Mouse (Mus musculus): ENCODE results near the gene Dido1. TPM values are rescaled to one million over a fixed set of nuclear protein-coding genes. Genes with fewer than 3 reads are reported as not detected.

Gene Dido1
- polyA plus RNA-seq, 1 experiment from 2014 or later, result 12.6 TPM

GRCm38 (mm10) chr2:180678609-180679140 is 31.1 kb downstream of the Dido1 start:
- peaks cover 38% of the 10 kb centered on the region for H3K36me3 ChIP-seq (ENCODE audit: control insufficient read depth, insufficient read depth)
- WGBS (ENCODE audit: insufficient replicate concordance), result 20% methylated on average over 4 of the region's 4 CpGs
- peaks cover 4% of the 10 kb centered on the region for H3K4me1 ChIP-seq (ENCODE audit: control insufficient read depth, low read depth, low read length)

DNA sequence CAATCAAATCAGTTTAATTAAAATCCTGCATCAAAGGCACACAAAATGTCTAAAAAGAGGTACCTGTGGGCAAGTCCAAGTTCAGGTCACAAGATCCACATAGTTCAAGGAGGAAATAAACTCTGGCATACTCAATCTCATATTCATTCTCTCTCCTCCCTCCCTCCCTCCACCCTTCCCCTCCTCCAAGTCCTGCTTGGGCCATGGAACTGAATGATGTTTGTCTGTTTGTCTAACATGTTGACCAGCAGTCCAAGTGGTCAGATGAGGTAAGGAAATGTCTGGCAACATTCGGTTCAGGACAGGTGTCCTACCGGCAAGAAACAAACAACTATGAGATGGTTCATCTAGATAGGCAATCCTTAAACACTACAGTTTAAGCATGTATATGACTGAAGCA is 33.1 kb downstream of the Dido1 start:
- H3K4me1 ChIP-seq (ENCODE audit: control insufficient read depth, low read depth, low read length), result no peaks in the 10 kb centered on the region
- no peak for ATAC-seq (ENCODE audit: low read depth)
- 69% methylated on average over 2 of the region's 2 CpGs for WGBS (ENCODE audit: insufficient replicate concordance)
- H3K4me2 ChIP-seq (ENCODE audit: low read depth, low read length), result no peak overlapping the region
- H3K27me3 ChIP-seq (ENCODE audit: control insufficient read depth, insufficient read depth, low read depth, low read length), result no peaks in the 10 kb centered on the region
- H3K27ac ChIP-seq (ENCODE audit: low read length), result no peak overlapping the region
- no peaks in the 10 kb centered on the region for H3K9me3 ChIP-seq (replicated peaks; ENCODE audit: control insufficient read depth, low read length)
- H3K9ac ChIP-seq (ENCODE audit: low read depth, low read length), result no peak overlapping the region
- H3K36me3 ChIP-seq (ENCODE audit: control insufficient read depth, insufficient read depth), result peaks cover 35% of the 10 kb centered on the region
- H3K4me3 ChIP-seq (ENCODE audit: low read depth, low read length), result no peak overlapping the region

More at GRCm38 (mm10) chr2:180678609-180679140, 31.1 kb downstream of the Dido1 start:
- Histone ChIP-seq H3K4me3 (ENCODE audit: low read depth, low read length) (no peak overlapping the region), H3K4me2 (ENCODE audit: low read depth, low read length) (no peak overlapping the region), H3K27me3 (ENCODE audit: control insufficient read depth, insufficient read depth, low read depth, low read length) (no peaks in the 10 kb centered on the region), H3K27ac (ENCODE audit: low read length) (no peak overlapping the region), H3K9me3 (replicated peaks; ENCODE audit: control insufficient read depth, low read length) (no peaks in the 10 kb centered on the region), H3K9ac (ENCODE audit: low read depth, low read length) (no peak overlapping the region)
- peak; percentile 37 for ATAC-seq (ENCODE audit: low read depth)

GRCm38 (mm10) chr2:180662008-180662407 is 47.8 kb downstream of the Dido1 start:
- Histone ChIP-seq H3K27ac (ENCODE audit: low read length) (no peak overlapping the region), H3K27me3 (ENCODE audit: control insufficient read depth, insufficient read depth, low read depth, low read length) (no peaks in the 10 kb centered on the region; the same call in 1 of the 2 replicates), H3K4me3 (ENCODE audit: low read depth, low read length) (no peak overlapping the region), H3K4me2 (ENCODE audit: low read depth, low read length) (no peak overlapping the region), H3K4me1 (ENCODE audit: control insufficient read depth, low read depth, low read length) (no peaks in the 10 kb centered on the region; the same call in 1 of the 2 replicates), H3K9ac (ENCODE audit: low read depth, low read length) (no peak overlapping the region), H3K9me3 (replicated peaks; ENCODE audit: control insufficient read depth, low read length) (no peaks in the 10 kb centered on the region), H3K36me3 (ENCODE audit: control insufficient read depth, insufficient read depth) (peaks cover 15% of the 10 kb centered on the region)
- 77% methylated on average over 4 of the region's 4 CpGs for WGBS (ENCODE audit: insufficient replicate concordance)
- no peak for ATAC-seq (ENCODE audit: low read depth)

DNA sequence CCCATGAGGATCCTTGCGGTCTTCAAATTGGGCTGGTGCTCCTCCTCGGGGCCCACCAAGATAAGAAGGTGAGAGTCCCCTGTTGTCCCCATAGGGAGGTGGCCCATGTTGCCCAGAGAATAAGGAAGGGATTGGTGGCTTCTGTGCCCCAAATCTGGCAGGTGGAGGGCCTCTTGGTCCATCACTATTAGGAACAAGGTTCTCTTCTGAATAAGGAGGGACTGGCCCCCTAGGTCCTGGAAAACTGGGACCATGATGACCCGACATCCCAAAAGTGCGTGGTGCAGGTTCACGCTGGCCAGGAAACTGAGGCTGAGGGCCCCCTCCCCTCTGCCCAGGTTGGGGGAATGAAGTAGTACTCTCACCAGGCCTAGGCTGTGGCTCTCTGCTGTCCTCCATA is 49.3 kb downstream of the Dido1 start:
- WGBS (ENCODE audit: insufficient replicate concordance), result 83% methylated on average over 5 of the region's 5 CpGs
- no peak for ATAC-seq (ENCODE audit: low read depth)

DNA sequence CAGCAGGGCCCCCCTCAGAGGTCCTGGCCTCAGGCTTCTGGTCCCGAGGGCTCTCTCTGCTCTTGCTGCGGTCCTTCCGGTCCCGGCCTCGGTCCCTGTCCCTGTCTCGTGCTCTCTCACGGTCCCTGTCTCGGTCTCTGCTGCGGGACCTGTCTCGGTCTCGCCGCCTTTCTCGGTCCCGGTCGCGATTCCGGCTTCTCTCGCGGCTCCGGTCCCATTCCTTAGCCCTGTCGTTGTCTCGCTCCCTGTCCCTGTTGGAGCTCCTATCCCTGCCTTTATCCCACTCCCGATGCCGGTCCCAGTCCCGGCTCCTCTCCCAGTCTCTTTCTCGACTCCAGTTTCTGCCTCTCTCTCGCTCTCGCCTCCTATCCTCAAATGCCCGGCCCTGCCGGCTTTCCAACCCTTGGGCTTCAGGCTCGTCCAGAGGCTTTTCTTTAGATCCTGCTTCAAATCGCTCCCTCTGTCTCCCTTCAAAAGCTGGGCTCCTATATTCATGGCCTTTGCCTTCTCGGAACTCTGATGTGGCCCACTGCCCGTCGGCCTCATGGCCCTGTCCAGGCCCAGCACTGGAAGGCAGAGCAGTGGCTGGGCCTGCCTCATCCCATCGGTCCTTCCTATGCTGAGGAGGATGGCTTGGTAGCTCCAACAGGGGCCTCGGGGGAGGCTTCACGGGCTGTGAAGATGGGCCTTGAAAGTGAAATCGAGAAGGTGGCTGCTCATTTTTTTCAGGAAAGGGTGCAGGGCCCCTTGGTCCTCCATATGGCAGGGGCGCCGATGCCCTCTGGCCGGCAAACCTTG is 50.2 kb downstream of the Dido1 start:
- Histone ChIP-seq H3K9ac (ENCODE audit: low read depth, low read length) (no peak overlapping the region), H3K4me1 (ENCODE audit: control insufficient read depth, low read depth, low read length) (no peaks in the 10 kb centered on the region; the same call in 1 of the 2 replicates), H3K36me3 (ENCODE audit: control insufficient read depth, insufficient read depth) (peaks cover 15% of the 10 kb centered on the region), H3K27ac (ENCODE audit: low read length) (no peak overlapping the region), H3K4me2 (ENCODE audit: low read depth, low read length) (no peak overlapping the region), H3K27me3 (ENCODE audit: control insufficient read depth, insufficient read depth, low read depth, low read length) (no peaks in the 10 kb centered on the region; the same call in 1 of the 2 replicates), H3K4me3 (ENCODE audit: low read depth, low read length) (no peak overlapping the region), H3K9me3 (replicated peaks; ENCODE audit: control insufficient read depth, low read length) (no peaks in the 10 kb centered on the region)
- WGBS (ENCODE audit: insufficient replicate concordance), result 51% methylated on average over 42 of the region's 42 CpGs
- ATAC-seq (ENCODE audit: low read depth), result no peak

More for the DNA sequence above, 49.3 kb downstream of the Dido1 start:
- Histone ChIP-seq H3K27me3 (ENCODE audit: control insufficient read depth, insufficient read depth, low read depth, low read length) (no peaks in the 10 kb centered on the region; the same call in 1 of the 2 replicates), H3K36me3 (ENCODE audit: control insufficient read depth, insufficient read depth) (peaks cover 15% of the 10 kb centered on the region), H3K9ac (ENCODE audit: low read depth, low read length) (no peak overlapping the region), H3K9me3 (replicated peaks; ENCODE audit: control insufficient read depth, low read length) (no peaks in the 10 kb centered on the region), H3K27ac (ENCODE audit: low read length) (no peak overlapping the region), H3K4me3 (ENCODE audit: low read depth, low read length) (no peak overlapping the region), H3K4me1 (ENCODE audit: control insufficient read depth, low read depth, low read length) (no peaks in the 10 kb centered on the region; the same call in 1 of the 2 replicates), H3K4me2 (ENCODE audit: low read depth, low read length) (no peak overlapping the region)

- no peak overlapping the region for H3K27ac ChIP-seq (ENCODE audit: low read length)
- no peak for ATAC-seq (ENCODE audit: low read depth)
- H3K9ac ChIP-seq (ENCODE audit: low read depth, low read length), result no peak overlapping the region
- no peak overlapping the region for H3K4me3 ChIP-seq (ENCODE audit: low read depth, low read length)
- no peaks in the 10 kb centered on the region for H3K9me3 ChIP-seq (replicated peaks; ENCODE audit: control insufficient read depth, low read length)
- H3K27me3 ChIP-seq (ENCODE audit: control insufficient read depth, insufficient read depth, low read depth, low read length), result no peaks in the 10 kb centered on the region; the same call in 1 of the 2 replicates
- 81% methylated on average over 5 of the region's 5 CpGs for WGBS (ENCODE audit: insufficient replicate concordance)
- H3K36me3 ChIP-seq (ENCODE audit: control insufficient read depth, insufficient read depth), result peaks cover 15% of the 10 kb centered on the region
- no peak overlapping the region for H3K4me2 ChIP-seq (ENCODE audit: low read depth, low read length)
- no peaks in the 10 kb centered on the region; the same call in 1 of the 2 replicates for H3K4me1 ChIP-seq (ENCODE audit: control insufficient read depth, low read depth, low read length)
These were observed 51.4 kb downstream of the Dido1 start for GRCm38 (mm10) chr2:180658381-180658780.

- Histone ChIP-seq H3K36me3 (ENCODE audit: control insufficient read depth, insufficient read depth) (peaks cover 15% of the 10 kb centered on the region), H3K27ac (ENCODE audit: low read length) (no peak overlapping the region), H3K9me3 (replicated peaks; ENCODE audit: control insufficient read depth, low read length) (no peaks in the 10 kb centered on the region), H3K4me3 (ENCODE audit: low read depth, low read length) (no peak overlapping the region), H3K4me1 (ENCODE audit: control insufficient read depth, low read depth, low read length) (no peaks in the 10 kb centered on the region; the same call in 1 of the 2 replicates), H3K27me3 (ENCODE audit: control insufficient read depth, insufficient read depth, low read depth, low read length) (no peaks in the 10 kb centered on the region; the same call in 1 of the 2 replicates), H3K9ac (ENCODE audit: low read depth, low read length) (no peak overlapping the region), H3K4me2 (ENCODE audit: low read depth, low read length) (no peak overlapping the region)
- peak; percentile 69 for ATAC-seq (ENCODE audit: low read depth)
- WGBS (ENCODE audit: insufficient replicate concordance), result 70% methylated on average over 4 of the region's 4 CpGs
These were observed 52.3 kb downstream of the Dido1 start for GRCm38 (mm10) chr2:180657394-180658013.

DNA sequence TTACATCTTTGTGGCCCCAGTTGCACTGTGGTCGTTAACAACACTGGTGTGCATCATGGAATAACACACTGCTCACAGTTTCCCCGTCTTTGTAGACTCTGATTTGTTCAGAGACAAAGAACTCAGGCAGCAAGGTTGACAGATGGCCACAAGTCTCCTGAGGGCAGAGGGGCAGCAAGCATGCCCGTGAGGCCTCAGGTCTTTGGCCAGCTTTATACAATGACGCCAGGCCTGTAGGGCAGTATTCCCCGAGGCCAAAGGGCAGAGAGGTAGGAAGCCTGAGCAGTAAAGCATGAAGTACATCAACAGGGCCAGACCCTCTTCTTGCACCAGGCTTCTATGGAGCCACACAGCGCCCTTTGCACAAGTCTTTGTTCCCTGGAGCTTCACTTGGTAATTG is 54.6 kb downstream of the Dido1 start:
- Histone ChIP-seq H3K9me3 (replicated peaks; ENCODE audit: control insufficient read depth, low read length) (no peaks in the 10 kb centered on the region), H3K9ac (ENCODE audit: low read depth, low read length) (no peak overlapping the region), H3K27me3 (ENCODE audit: control insufficient read depth, insufficient read depth, low read depth, low read length) (no peaks in the 10 kb centered on the region; the same call in 1 of the 2 replicates), H3K4me3 (ENCODE audit: low read depth, low read length) (no peak overlapping the region), H3K4me1 (ENCODE audit: control insufficient read depth, low read depth, low read length) (no peaks in the 10 kb centered on the region; the same call in 1 of the 2 replicates), H3K4me2 (ENCODE audit: low read depth, low read length) (no peak overlapping the region), H3K36me3 (ENCODE audit: control insufficient read depth, insufficient read depth) (no peaks in the 10 kb centered on the region), H3K27ac (ENCODE audit: low read length) (no peak overlapping the region)
- no peak for ATAC-seq (ENCODE audit: low read depth)
- 57% methylated on average over 6 of the region's 6 CpGs for WGBS (ENCODE audit: insufficient replicate concordance)

All from liver, embryonic 16.5 days (tissue).